Mouse (Mus musculus) MEL-GATA-1-ER (cell line): ENCODE data around the gene Ccn6.

Experiments used
- DNase-seq: peaks from one replicate; pipeline ENCODE4 v3.0.0-alpha.2; 2012; ENCODE audit warnings: low read depth; ENCODE audit errors: extremely low read depth

The Ccn6 gene

GRCm38 (mm10) chr10:39162666-39163484 lies 719 bp downstream of the Ccn6 start:
- DNase-seq: no peak

- no peak for DNase-seq
Measured at GRCm38 (mm10) chr10:39161406-39161805, 2.2 kb downstream of the Ccn6 start.

- no peak for DNase-seq
Measured at GRCm38 (mm10) chr10:39158306-39158705, 5.3 kb downstream of the Ccn6 start.

GRCm38 (mm10) chr10:39157321-39157720 lies 6.3 kb downstream of the Ccn6 start:
- DNase-seq: no peak

- DNase-seq: no peak
Measured at GRCm38 (mm10) chr10:39156719-39157118, 6.9 kb downstream of the Ccn6 start.

- DNase-seq: no peak
Measured at GRCm38 (mm10) chr10:39142216-39142615, 21.4 kb downstream of the Ccn6 start.

GRCm38 (mm10) chr10:39141401-39141800 lies 22.2 kb downstream of the Ccn6 start:
- DNase-seq: no peak

GRCm38 (mm10) chr10:39140843-39141242 lies 22.8 kb downstream of the Ccn6 start:
- DNase-seq: no peak

- DNase-seq: no peak
Measured at GRCm38 (mm10) chr10:39138761-39139160, 24.8 kb downstream of the Ccn6 start.

GRCm38 (mm10) chr10:39137766-39138165 lies 25.8 kb downstream of the Ccn6 start:
- no peak for DNase-seq

- DNase-seq: peak; percentile 68
Measured at GRCm38 (mm10) chr10:39133462-39134310, 29.9 kb downstream of the Ccn6 start, which contains the start of the genes Fam229b and Tube1. Gene Fam229b (minus strand): TSS chr10:39133914. Gene Tube1 (plus strand): TSS chr10:39133976.

GRCm38 (mm10) chr10:39121412-39121811 lies 42.2 kb downstream of the Ccn6 start:
- DNase-seq: no peak

GRCm38 (mm10) chr10:39109489-39109874 lies 54.1 kb downstream of the Ccn6 start:
- no peak for DNase-seq

GRCm38 (mm10) chr10:39108837-39109488 lies 54.6 kb downstream of the Ccn6 start:
- no peak for DNase-seq

GRCm38 (mm10) chr10:39106935-39107334 lies 56.7 kb downstream of the Ccn6 start:
- DNase-seq: no peak

GRCm38 (mm10) chr10:39106413-39106812 lies 57.2 kb downstream of the Ccn6 start:
- no peak for DNase-seq

GRCm38 (mm10) chr10:39104803-39105449 lies 58.7 kb downstream of the Ccn6 start:
- no peak for DNase-seq
